Mouse (Mus musculus) heart, embryonic 15.5 days (tissue): ENCODE results near the gene Dnmt1. TPM values are rescaled to one million over a fixed set of nuclear protein-coding genes. Genes with fewer than 3 reads are reported as not detected.
A peak's percentile ranks its signal among the peaks of the same experiment; 100 is the strongest.
"Not testable (repeated sequence)": the region's sequence is repeated elsewhere in the genome, so short reads cannot be mapped to it uniquely, and the experiment has no call there.

Experiments
- ATAC-seq: fragments of 200-750 bp; cut with Nextera tagmentation; replicated peaks from 2 replicates; pipeline ENCODE4 v1.8.0; 2017; ENCODE audit warnings: low read depth, moderate TSS enrichment; ENCODE audit not compliant: insufficient number of reproducible peaks, insufficient read depth, low FRiP score
- H3K27ac ChIP-seq: fragments of 300-500 bp; sonication (generic); 2 replicates; pipeline ENCODE4 v1.5.1; 2015; ENCODE audit warnings: mild to moderate bottlenecking, inconsistent platforms
- H3K27me3 ChIP-seq: fragments of 300-500 bp; sonication (generic); 2 replicates; pipeline ENCODE4 v1.6.1; 2015; ENCODE audit warnings: inconsistent platforms
- H3K36me3 ChIP-seq: fragments of 300-500 bp; sonication (generic); 2 replicates; pipeline ENCODE4 v1.6.1; 2015; ENCODE audit warnings: mild to moderate bottlenecking, inconsistent platforms
- H3K4me1 ChIP-seq: fragments of 300-500 bp; sonication (generic); replicated peaks from 2 replicates; pipeline ENCODE4 v1.6.1; 2015; ENCODE audit warnings: inconsistent platforms
- H3K4me2 ChIP-seq: fragments of 300-500 bp; sonication (generic); 2 replicates; pipeline ENCODE4 v1.6.1; 2015; ENCODE audit warnings: inconsistent platforms, mild to moderate bottlenecking, moderate library complexity
- H3K4me3 ChIP-seq: fragments of 300-500 bp; sonication (generic); 2 replicates; pipeline ENCODE4 v1.5.1; 2015; ENCODE audit warnings: mild to moderate bottlenecking, inconsistent platforms
- H3K9ac ChIP-seq: fragments of 300-500 bp; sonication (generic); 2 replicates; pipeline ENCODE4 v1.6.1; 2015; ENCODE audit warnings: mild to moderate bottlenecking, inconsistent platforms
- H3K9me3 ChIP-seq: fragments of 300-500 bp; sonication (generic); replicated peaks from 2 replicates; pipeline ENCODE4 v1.6.1; 2016; ENCODE audit warnings: inconsistent platforms
- WGBS: fragments of 180-500 bp; shearing (Covaris S2); methylation state at CpG from one replicate; pipeline ENCODE4 v1.1.7; 2015; ENCODE audit warnings: mixed read lengths; 5-methylcytosine and 5-hydroxymethylcytosine counted together
- polyA plus RNA-seq: library from polyadenylated mRNA; unstranded; fragments of >200 nt; fragmentation: Nextera tagmentation; extraction: Ambion mirVana; gene quantifications from 2 replicates; pipeline ENCODE4 v1.2.1, GENCODE M21; 2015

The Dnmt1 gene
- polyA plus RNA-seq = 41.7 and 61.2 TPM in 2 replicates

- no peak for ATAC-seq
- H3K27me3 ChIP-seq = no peaks in the 10 kb centered on the region
- no peak within 1 kb of the TSS for H3K9ac ChIP-seq
- H3K36me3 ChIP-seq = no peaks in the 10 kb centered on the region
- no peaks in the 10 kb centered on the region for H3K9me3 ChIP-seq
- 82% methylated on average over 2 of the region's 2 CpGs for WGBS
- no peak within 1 kb of the TSS for H3K4me2 ChIP-seq
- H3K4me3 ChIP-seq = no peak within 1 kb of the TSS
- H3K27ac ChIP-seq = no peak within 1 kb of the TSS
- H3K4me1 ChIP-seq = no peaks in the 10 kb centered on the region
Measured at GRCm38 (mm10) chr9:20959430-20959938, at the start of gene Dnmt1. Gene Dnmt1, minus strand, starts transcription at chr9:20959888.

- no peaks in the 10 kb centered on the region for H3K27me3 ChIP-seq
- ATAC-seq = no peak
- no peaks in the 10 kb centered on the region for H3K9me3 ChIP-seq
- no peak overlapping the region for H3K4me3 ChIP-seq
- peaks cover 11% of the 10 kb centered on the region for H3K4me1 ChIP-seq
- WGBS = 78% methylated on average over 7 of the region's 7 CpGs
- H3K4me2 ChIP-seq = no peak overlapping the region
- no peak overlapping the region for H3K27ac ChIP-seq
- peaks cover 42% of the 10 kb centered on the region for H3K36me3 ChIP-seq
- H3K9ac ChIP-seq = no peak overlapping the region
Measured at GRCm38 (mm10) chr9:21008007-21008406, 48.3 kb upstream of the Dnmt1 start.

- 92% methylated on average over 10 of the region's 10 CpGs for WGBS
- ATAC-seq = no peak
- H3K4me1 ChIP-seq = peaks cover 11% of the 10 kb centered on the region
- no peak overlapping the region for H3K9ac ChIP-seq
- no peak overlapping the region for H3K4me3 ChIP-seq
- H3K27me3 ChIP-seq = no peaks in the 10 kb centered on the region
- H3K9me3 ChIP-seq = no peaks in the 10 kb centered on the region
- H3K27ac ChIP-seq = no peak overlapping the region
- no peak overlapping the region for H3K4me2 ChIP-seq
- H3K36me3 ChIP-seq = peaks cover 42% of the 10 kb centered on the region
Measured at GRCm38 (mm10) chr9:21007313-21007952, 47.7 kb upstream of the Dnmt1 start.

GRCm38 (mm10) chr9:21002627-21003551, 43.2 kb upstream of the Dnmt1 start, which contains the start of gene Mrpl4:
Gene Mrpl4, plus strand, starts transcription at chr9:21002738.
- H3K27me3 ChIP-seq = no peaks in the 10 kb centered on the region
- WGBS = under 1% methylated on average over 72 of the region's 72 CpGs
- peak; percentile 80 for ATAC-seq

GRCm38 (mm10) chr9:21002270-21002626, 42.6 kb upstream of the Dnmt1 start:
- Histone ChIP-seq H3K4me3 (peak overlapping the region; percentile 98), H3K9me3 (no peaks in the 10 kb centered on the region), H3K27me3 (no peaks in the 10 kb centered on the region), H3K36me3 (peaks cover 25% of the 10 kb centered on the region), H3K4me1 (peaks cover 9% of the 10 kb centered on the region), H3K9ac (peak overlapping the region; percentile 86), H3K4me2 (peak overlapping the region; percentile 88), H3K27ac (peak overlapping the region; percentile 90)
- ATAC-seq = 0 out of 2 replicates have a peak, but pooled peaks have one; percentile 3
- WGBS = 10% methylated on average over 7 of the region's 7 CpGs

More at GRCm38 (mm10) chr9:21002627-21003551, 43.2 kb upstream of the Dnmt1 start, which contains the start of gene Mrpl4:
- Histone ChIP-seq H3K36me3 (peaks cover 32% of the 10 kb centered on the region), H3K4me1 (peaks cover 9% of the 10 kb centered on the region), H3K4me3 (peak within 1 kb of the TSS; percentile 98), H3K4me2 (peak within 1 kb of the TSS; percentile 88), H3K9me3 (no peaks in the 10 kb centered on the region), H3K27ac (peak within 1 kb of the TSS; percentile 90), H3K9ac (peak within 1 kb of the TSS; percentile 86)

GRCm38 (mm10) chr9:21001651-21002200, 42.0 kb upstream of the Dnmt1 start:
- H3K4me3 ChIP-seq = no peak overlapping the region
- peaks cover 9% of the 10 kb centered on the region for H3K4me1 ChIP-seq
- ATAC-seq = no peak
- H3K4me2 ChIP-seq = peak overlapping the region; percentile 88; the same call in 1 of the 2 replicates
- H3K27me3 ChIP-seq = no peaks in the 10 kb centered on the region
- no peak overlapping the region for H3K27ac ChIP-seq
- H3K9me3 ChIP-seq = no peaks in the 10 kb centered on the region
- peaks cover 20% of the 10 kb centered on the region for H3K36me3 ChIP-seq
- H3K9ac ChIP-seq = no peak overlapping the region
- WGBS = 67% methylated on average over 6 of the region's 6 CpGs

- 0 out of 2 replicates have a peak overlapping the region, but pooled peaks have one; percentile 12 for H3K9ac ChIP-seq
- no peaks in the 10 kb centered on the region for H3K9me3 ChIP-seq
- H3K27ac ChIP-seq = no peak overlapping the region
- H3K36me3 ChIP-seq = peaks cover 12% of the 10 kb centered on the region; the same call in 1 of the 2 replicates
- no peak overlapping the region for H3K4me2 ChIP-seq
- no peak for ATAC-seq
- H3K4me1 ChIP-seq = peaks cover 9% of the 10 kb centered on the region
- H3K27me3 ChIP-seq = no peaks in the 10 kb centered on the region
- no peak overlapping the region for H3K4me3 ChIP-seq
Measured at GRCm38 (mm10) chr9:21000811-21001210, 41.1 kb upstream of the Dnmt1 start.

- ATAC-seq, H3K9ac ChIP-seq, H3K4me1 ChIP-seq, H3K27ac ChIP-seq, H3K9me3 ChIP-seq, H3K4me3 ChIP-seq, H3K4me2 ChIP-seq, H3K27me3 ChIP-seq, H3K36me3 ChIP-seq: not testable (repeated sequence)
- 60% methylated on average over 1 of the region's 1 CpGs for WGBS
Measured at GRCm38 (mm10) chr9:20998337-20998736, 38.6 kb upstream of the Dnmt1 start.

GRCm38 (mm10) chr9:20997065-20997464, 37.4 kb upstream of the Dnmt1 start:
- WGBS = 82% methylated on average over 8 of the region's 8 CpGs
- Histone ChIP-seq H3K4me1 (no peaks in the 10 kb centered on the region), H3K36me3 (no peaks in the 10 kb centered on the region), H3K9me3 (no peaks in the 10 kb centered on the region), H3K27me3 (no peaks in the 10 kb centered on the region), H3K27ac (no peak overlapping the region), H3K9ac (no peak overlapping the region), H3K4me3 (no peak overlapping the region), H3K4me2 (no peak overlapping the region)
- no peak for ATAC-seq

- H3K27ac ChIP-seq = no peak overlapping the region
- no peak overlapping the region for H3K4me2 ChIP-seq
- H3K36me3 ChIP-seq = no peaks in the 10 kb centered on the region
- H3K4me3 ChIP-seq = no peak overlapping the region
- 75% methylated on average over 3 of the region's 3 CpGs for WGBS
- H3K9ac ChIP-seq = no peak overlapping the region
- H3K9me3 ChIP-seq = no peaks in the 10 kb centered on the region
- no peaks in the 10 kb centered on the region for H3K27me3 ChIP-seq
- ATAC-seq = no peak
- H3K4me1 ChIP-seq = peaks cover 6% of the 10 kb centered on the region
Measured at GRCm38 (mm10) chr9:20995069-20995468, 35.4 kb upstream of the Dnmt1 start.
